Mouse (Mus musculus) MEL (cell line): ENCODE measurements around the gene Rbck1. TPM values are rescaled to one million over a fixed set of nuclear protein-coding genes. Genes with fewer than 3 reads are reported as not detected.

Experiments
- DNase-seq: peaks from one replicate; pipeline ENCODE4 v3.0.0; 2011; ENCODE audit warnings: low read depth, low spot score
- H3K27ac ChIP-seq: 2 replicates; pipeline ENCODE4 v1.5.1; 2012; ENCODE audit warnings: low read depth, mild to moderate bottlenecking, control low read depth, low read length, moderate library complexity; ENCODE audit not compliant: control insufficient read depth
- H3K27me3 ChIP-seq, 2 experiments: fragments of 150-350 bp in 1 of 2; sonication (generic) in 1 of 2; 2 replicates each; pipeline ENCODE4 v1.6.1; 2012; ENCODE audit warnings: low read length in 2 of 2, mild to moderate bottlenecking in 2 of 2, improper control_type of control experiment in 1 of 2, moderate library complexity in 1 of 2; ENCODE audit not compliant: insufficient read depth in 2 of 2, control insufficient read depth in 1 of 2
- H3K36me3 ChIP-seq, 2 experiments: 2 replicates each; pipeline ENCODE4 v1.6.1; 2012 to 2014; ENCODE audit warnings: low read length in 2 of 2, improper control_type of control experiment in 1 of 2, inconsistent platforms in 1 of 2, mild to moderate bottlenecking in 1 of 2; ENCODE audit not compliant: insufficient read depth in 2 of 2, control insufficient read depth in 1 of 2
- H3K4me1 ChIP-seq, 2 experiments: fragments of 150-350 bp in 1 of 2; sonication (generic) in 1 of 2; 2 replicates each; pipeline ENCODE4 v1.6.1; 2012; ENCODE audit warnings: low read length in 2 of 2, improper control_type of control experiment in 1 of 2, mild to moderate bottlenecking in 1 of 2; ENCODE audit not compliant: insufficient read depth in 2 of 2, control insufficient read depth in 1 of 2
- H3K4me3 ChIP-seq, 2 experiments: fragments of 150-350 bp in 1 of 2; sonication (generic) in 1 of 2; 2 replicates each; pipeline ENCODE4 v1.5.1; 2012; ENCODE audit warnings: low read depth in 2 of 2, low read length in 2 of 2, mild to moderate bottlenecking in 2 of 2, moderate library complexity in 2 of 2, control low read depth in 1 of 2, improper control_type of control experiment in 1 of 2; ENCODE audit not compliant: control insufficient read depth in 1 of 2, insufficient read depth in 1 of 2
- H3K79me2 ChIP-seq: 2 replicates; pipeline ENCODE4 v1.6.1; 2012; ENCODE audit warnings: mild to moderate bottlenecking, low read length, moderate library complexity; ENCODE audit not compliant: control insufficient read depth, poor library complexity, insufficient read depth
- H3K9ac ChIP-seq: 2 replicates; pipeline ENCODE4 v1.6.1; 2012; ENCODE audit warnings: low read depth, mild to moderate bottlenecking, control low read depth, low read length, moderate library complexity; ENCODE audit not compliant: control insufficient read depth, poor library complexity, severe bottlenecking
- H3K9me3 ChIP-seq: fragments of 150-350 bp; sonication (generic); replicated peaks from 2 replicates; pipeline ENCODE4 v1.6.1; 2012; ENCODE audit warnings: mild to moderate bottlenecking, low read length, improper control_type of control experiment, moderate library complexity; ENCODE audit not compliant: insufficient read depth
- EP300 ChIP-seq, 2 experiments: IDR thresholded peaks; 2 replicates each; pipeline ENCODE4 v1.6.1; 2011; ENCODE audit warnings: improper control_type of control experiment in 2 of 2, low read length in 2 of 2, low read depth in 1 of 2, mild to moderate bottlenecking in 1 of 2
- HCFC1 ChIP-seq: IDR thresholded peaks from 2 replicates; pipeline ENCODE4 v1.6.1; 2012; ENCODE audit warnings: low read depth, mild to moderate bottlenecking, inconsistent platforms, low read length, improper control_type of control experiment, moderate library complexity
- KAT2A ChIP-seq: conservative IDR thresholded peaks from 2 replicates; pipeline ENCODE4 v1.6.1; 2012; ENCODE audit warnings: low read depth, low read length, improper control_type of control experiment, inconsistent platforms
- MAFK ChIP-seq: IDR thresholded peaks from 2 replicates; pipeline ENCODE4 v1.6.1; 2011; ENCODE audit warnings: low read depth, mild to moderate bottlenecking, low read length, improper control_type of control experiment, borderline replicate concordance
- MAZ ChIP-seq: IDR thresholded peaks from 2 replicates; pipeline ENCODE4 v1.6.1; 2012; ENCODE audit warnings: low read depth, mild to moderate bottlenecking, inconsistent platforms, low read length, improper control_type of control experiment
- MYC ChIP-seq: IDR thresholded peaks from 2 replicates; pipeline ENCODE4 v1.6.1; 2011; ENCODE audit warnings: low read depth, mild to moderate bottlenecking, low read length, improper control_type of control experiment, moderate library complexity
- NELFE ChIP-seq: IDR thresholded peaks from 2 replicates; pipeline ENCODE4 v1.6.1; 2011; ENCODE audit warnings: low read depth, low read length, improper control_type of control experiment
- POLR2A ChIP-seq, 2 experiments: IDR thresholded peaks; 2 replicates each; pipeline ENCODE4 v1.6.1; 2011 to 2012; ENCODE audit warnings: low read length in 2 of 2, mild to moderate bottlenecking in 2 of 2, control low read depth in 1 of 2, improper control_type of control experiment in 1 of 2, low read depth in 1 of 2, moderate library complexity in 1 of 2; ENCODE audit not compliant: control insufficient read depth in 1 of 2, insufficient read depth in 1 of 2, poor library complexity in 1 of 2
- POLR2AphosphoS5 ChIP-seq: IDR thresholded peaks from 2 replicates; pipeline ENCODE4 v1.6.1; 2012; ENCODE audit warnings: low read depth, borderline replicate concordance, mild to moderate bottlenecking, inconsistent platforms, low read length, moderate library complexity, mixed read lengths
- SMC3 ChIP-seq: IDR thresholded peaks from 2 replicates; pipeline ENCODE4 v1.6.1; 2011; ENCODE audit warnings: low read depth, low read length, improper control_type of control experiment
- TAL1 ChIP-seq: IDR thresholded peaks from 2 replicates; pipeline ENCODE4 v1.6.1; 2012; ENCODE audit warnings: mild to moderate bottlenecking, inconsistent platforms, low read length, moderate library complexity, mixed read lengths
- TBP ChIP-seq: IDR thresholded peaks from 2 replicates; pipeline ENCODE4 v1.8.0; 2011; ENCODE audit warnings: low read depth, low read length, improper control_type of control experiment
- UBTF ChIP-seq: IDR thresholded peaks from 2 replicates; pipeline ENCODE4 v1.6.1; 2012; ENCODE audit warnings: low read depth, mild to moderate bottlenecking, inconsistent platforms, low read length, improper control_type of control experiment, moderate library complexity, borderline replicate concordance; ENCODE audit not compliant: insufficient read depth
- USF1 ChIP-seq: IDR thresholded peaks from 2 replicates; pipeline ENCODE4 v1.6.1; 2014; ENCODE audit warnings: low read depth, mild to moderate bottlenecking, inconsistent platforms, low read length, improper control_type of control experiment, moderate library complexity
- ZKSCAN1 ChIP-seq: IDR thresholded peaks from 2 replicates; pipeline ENCODE4 v1.6.1; 2012; ENCODE audit warnings: low read depth, mild to moderate bottlenecking, inconsistent platforms, low read length, improper control_type of control experiment, moderate library complexity
- ZMIZ1 ChIP-seq: IDR thresholded peaks from 2 replicates; pipeline ENCODE4 v1.6.1; 2012; ENCODE audit warnings: low read depth, mild to moderate bottlenecking, inconsistent platforms, low read length, improper control_type of control experiment, moderate library complexity
- ZNF384 ChIP-seq: IDR thresholded peaks from 2 replicates; pipeline ENCODE4 v1.6.1; 2012; ENCODE audit warnings: low read depth, mild to moderate bottlenecking, inconsistent platforms, low read length, improper control_type of control experiment
- polyA plus RNA-seq, 2 experiments: library from polyadenylated mRNA; stranded (reverse) in 1 of 2; unstranded in 1 of 2; fragments of >175 nt in 1 of 2; fragments of >200 nt in 1 of 2; gene quantifications; 2 replicates each; pipeline versions ENCODE4 v1.2.1 to v1.2.4; 2012; ENCODE audit warnings: low replicate concordance in 2 of 2, low read depth in 1 of 2; ENCODE audit not compliant: insufficient read length in 2 of 2, insufficient read depth in 1 of 2, missing spikeins in 1 of 2
- total RNA-seq: library from RNA; depleted of rRNA; stranded (reverse); fragments of 300-350 nt; gene quantifications from 2 replicates; pipeline ENCODE4 v1.2.3, GENCODE M21; 2012

Gene Rbck1
- total and polyA plus RNA-seq, 3 experiments = 90.9 to 162 (median 92.1) TPM

- TF ChIP-seq TBP (0 out of 2 replicates have a peak, but pooled peaks have one; percentile 33), NELFE (peak; percentile 97), ZNF384 (no peak), ZMIZ1 (peak; percentile 95), SMC3 (no peak), HCFC1 (peak; percentile 72), MYC (0 out of 2 replicates have a peak, but pooled peaks have one; percentile 12), KAT2A (no peak; the same call in 1 of the 2 replicates), TAL1 (no peak), POLR2AphosphoS5 (no peak), MAFK (no peak), MAZ (no peak), ZKSCAN1 (no peak), USF1 (peak; percentile 99), UBTF (no peak)
- TF ChIP-seq, all 39 proteins: peak for 16
These were observed 38.6 kb downstream of the Rbck1 start, which contains the start of gene Tbc1d20 (continued) for GRCm38 (mm10) chr2:152293727-152294475.

DNA sequence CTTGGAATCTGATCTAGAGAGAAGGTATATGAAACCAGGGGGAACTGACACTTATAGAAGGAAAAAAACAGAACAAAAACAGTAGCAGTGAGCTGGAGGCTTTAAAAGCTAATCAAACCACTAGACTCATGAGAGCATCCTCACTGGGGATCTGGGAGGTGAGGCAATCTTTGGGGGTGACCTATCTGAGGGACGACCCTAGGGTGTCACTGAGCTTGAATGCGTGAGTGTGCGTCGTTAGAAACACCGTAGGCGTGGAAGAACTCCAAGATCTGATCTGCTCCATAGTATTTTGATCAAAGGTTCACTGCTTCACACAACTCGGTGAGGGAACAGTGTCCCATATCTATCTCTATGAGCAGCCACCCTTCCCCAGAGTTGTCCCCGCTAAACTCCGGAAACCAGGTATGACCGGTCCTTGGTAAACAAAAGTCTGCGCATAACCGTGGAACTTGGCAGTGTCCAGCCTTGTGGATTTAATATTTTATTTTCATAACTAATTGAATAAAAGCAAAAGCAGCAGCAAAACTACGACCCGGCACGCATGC lies 39.2 kb downstream of the Rbck1 start:
- Histone ChIP-seq H3K9me3 (no peaks in the 10 kb centered on the region), H3K9ac (peak overlapping the region; percentile 71), H3K79me2 (peaks cover 36% of the 10 kb centered on the region), H3K36me3 (peaks cover 0 to 11% of the 10 kb centered on the region in 2 experiments; a peak in 2 of 4 replicates)
- DNase-seq = no peak
- no peak for TF ChIP-seq POLR2A (IDR thresholded peaks at IDR 0.05; ENCODE audit: control insufficient read depth in 1 of 2, insufficient read depth in 1 of 2, low read depth in 1 of 2, low read length in 2 of 2, poor library complexity in 1 of 2)
- 0 out of 4 replicates have a peak, but pooled peaks of 1 of the 2 experiments have one; percentile 3 for TF ChIP-seq EP300 (IDR thresholded peaks at IDR 0.05; ENCODE audit: low read depth in 1 of 2, low read length in 2 of 2)
- TF ChIP-seq, all 39 proteins: peak for 1
- Histone ChIP-seq H3K4me1 (peaks cover 0 to 15% of the 10 kb centered on the region in 2 experiments; a peak in 1 of 4 replicates), H3K27me3 (no peaks in the 10 kb centered on the region), H3K4me3 (peak overlapping the region; percentile 70 to 91), H3K27ac (peak overlapping the region; percentile 11; the same call in 1 of the 2 replicates)
